Comparison of ENCODE assay signal across 9 mouse cellular contexts in genomic region chr2:73463431-73464194, GRCm38 (mm10).
A peak's percentile ranks its signal among the peaks of the same experiment; 100 is the strongest.
DNase-seq lines count a peak whose midpoint lies in the region; ATAC-seq and TF ChIP-seq lines count a peak whose summit lies in the region.
"Had no signal": no experiment of that assay in that cellular context is flagged by ENCODE, and none has a peak within 500 bp of the region (broad histone marks: within the 10 kb centered on the region; RNA-seq: fewer than 3 reads in every experiment).

No protein-coding gene starts in this region.

- WGBS in spleen, adult 2 months: 25% methylated on average over 7 of the region's 7 CpGs

- no peak for ATAC-seq in cerebellum, adult (ENCODE audit: insufficient number of reproducible peaks, low FRiP score, low TSS enrichment)

- H3K27me3 ChIP-seq in spleen, adult 2 months (ENCODE audit: control insufficient read depth, insufficient read depth, low read length): no peaks in the 10 kb centered on the region
- H3K27me3 ChIP-seq: liver, embryonic 15.5 days had no signal

- DNase-seq in spleen, adult 2 months (ENCODE audit: low read depth in 1 of 2, low spot score in 2 of 2): peak; percentile 28 to 50
- DNase-seq in spleen, adult 12 weeks (ENCODE audit: low spot score): no peak
- peak; percentile 54 to 64 for DNase-seq in heart, adult 18-20 months
- DNase-seq in lung, postnatal 14 days: peak; percentile 47
- DNase-seq in retina, postnatal 1 day: no peak
- DNase-seq in embryo, embryonic 10.5 days (ENCODE audit: low spot score): no peak
- no peak for DNase-seq in left cerebral cortex, adult 8-10 months (ENCODE audit: low spot score in 2 of 2)

- peaks cover 29% of the 10 kb centered on the region; the same call in 1 of the 2 replicates for H3K4me1 ChIP-seq in spleen, adult 2 months (ENCODE audit: control insufficient read depth, insufficient read depth, insufficient read length)

- peaks cover 1% of the 10 kb centered on the region; the same call in 1 of the 2 replicates for H3K36me3 ChIP-seq in spleen, adult 2 months (ENCODE audit: control insufficient read depth, insufficient read depth, low read length)
- H3K36me3 ChIP-seq: liver, embryonic 15.5 days had no signal

- no peak for TF ChIP-seq CTCF in spleen, adult 2 months (IDR thresholded peaks at IDR 0.05; ENCODE audit: extremely low read depth, insufficient read depth, insufficient read length, insufficient replicate concordance)

- peak overlapping the region; percentile 65 for H3K27ac ChIP-seq in spleen, adult 2 months (ENCODE audit: insufficient read depth, low read length)
- H3K27ac ChIP-seq: liver, embryonic 15.5 days had no signal

- no peak overlapping the region for H3K4me3 ChIP-seq in spleen, adult 2 months (ENCODE audit: extremely low read depth, insufficient read depth, insufficient read length)
- H3K4me3 ChIP-seq: liver, embryonic 15.5 days had no signal

- TF ChIP-seq POLR2A in spleen, adult 2 months (IDR thresholded peaks at IDR 0.05; ENCODE audit: low read depth, low read length): no peak

Comparison
In these comparisons a context has a peak if more than half of its experiments do, and no peak if none do; other contexts are left out.
1. DNase-seq: peak in spleen, adult 2 months (2 of 2), heart, adult 18-20 months (2 of 2) and lung, postnatal 14 days (single experiment); none in spleen, adult 12 weeks (single experiment), retina, postnatal 1 day (single experiment), embryo, embryonic 10.5 days (single experiment) and left cerebral cortex, adult 8-10 months (0 of 2).